Mouse (Mus musculus) stomach, postnatal 0 days (tissue): ENCODE results near the gene Timmdc1.

Source experiments
- CTCF ChIP-seq: IDR thresholded peaks from 2 replicates; pipeline ENCODE4 v1.5.1; 2016; ENCODE audit warnings: antibody characterized with exemption, low read depth, mild to moderate bottlenecking, moderate library complexity
- EP300 ChIP-seq: optimal IDR thresholded peaks from 2 replicates; pipeline ENCODE3; 2016; ENCODE audit warnings: antibody characterized with exemption

DNA sequence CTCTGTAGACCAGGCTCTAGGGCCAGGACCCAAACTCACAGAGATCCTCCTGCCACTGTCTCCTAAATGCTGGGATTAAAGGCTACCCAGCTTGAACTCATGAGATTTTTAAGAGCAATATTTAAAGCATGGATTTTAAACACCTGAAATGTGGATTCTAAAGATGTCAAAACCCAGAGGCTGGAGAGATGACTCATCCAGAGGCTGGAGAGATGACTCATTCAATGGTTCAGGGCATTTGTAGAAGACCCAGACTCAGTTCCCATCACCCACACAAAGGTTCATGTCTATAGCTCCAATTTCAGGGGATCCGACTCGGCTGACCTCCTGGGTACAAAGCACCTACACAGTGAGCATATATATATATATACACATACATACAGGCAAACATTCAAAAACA is 3.3 kb downstream of the Timmdc1 start:
- TF ChIP-seq CTCF (no peak), EP300 (no peak)
